Mouse (Mus musculus): Measurements from ENCODE around the gene Ccser2.

DNA sequence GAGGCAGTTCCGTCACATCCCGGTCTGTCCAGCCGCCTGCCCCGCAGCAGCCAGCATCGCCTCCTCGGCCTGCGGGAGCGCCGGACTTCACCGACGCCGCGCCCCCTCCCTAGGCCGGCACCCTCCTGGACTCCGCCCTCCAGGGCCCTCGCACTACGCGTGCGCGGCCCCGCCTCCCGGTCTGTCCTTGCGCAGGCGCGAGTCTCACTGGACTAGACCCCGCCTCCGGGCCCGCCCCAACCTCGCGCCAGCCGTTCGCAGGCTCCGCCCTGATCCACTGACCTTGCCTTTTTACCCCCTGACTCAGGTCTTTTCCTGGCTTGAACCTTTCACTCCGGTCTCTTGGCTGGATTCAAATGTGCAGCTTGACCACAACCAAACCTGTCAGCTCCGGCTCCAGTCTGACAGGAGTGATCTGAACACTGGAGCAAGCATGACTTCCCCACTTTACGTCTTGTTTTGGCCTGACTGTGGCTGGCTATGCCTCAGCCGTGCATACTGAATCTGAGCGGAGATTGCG is at the start of gene Ccser2:
- TF ChIP-seq CTCF (IDR thresholded peaks at IDR 0.05; ENCODE audit: low read depth, low read length) (no peak), POLR2A (IDR thresholded peaks at IDR 0.05; ENCODE audit: borderline replicate concordance, low read depth, low read length) (no peak; the same call in 1 of the 2 replicates)
